In the genomic region with DNA sequence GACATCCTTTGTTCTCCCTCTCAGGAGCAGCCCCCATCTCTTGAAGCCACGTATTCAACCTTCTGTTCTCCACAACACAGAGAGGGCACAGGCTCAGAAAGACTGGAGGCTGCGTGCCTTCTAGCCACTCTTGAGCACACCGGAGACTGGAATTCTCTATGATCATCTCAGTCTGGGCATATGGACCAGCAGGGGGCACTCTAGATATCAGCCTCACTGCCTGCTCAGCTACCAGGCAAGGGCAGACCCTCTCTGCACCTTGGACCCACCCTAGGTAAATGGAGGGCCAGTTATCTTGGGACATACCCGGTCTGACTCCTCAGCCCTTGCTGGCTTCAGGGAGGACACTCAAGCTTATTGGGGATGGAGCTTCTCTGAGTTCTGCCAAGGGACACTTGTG, we compare ENCODE assay signal across 9 mouse cellular contexts. TPM values are rescaled to one million over a fixed set of nuclear protein-coding genes. Genes with fewer than 3 reads are reported as not detected.
DNase-seq lines count a peak whose midpoint lies in the region; ATAC-seq and TF ChIP-seq lines count a peak whose summit lies in the region.
"Had no signal": no experiment of that assay in that cellular context is flagged by ENCODE, and none has a peak within 500 bp of the region (broad histone marks: within the 10 kb centered on the region; RNA-seq: fewer than 3 reads in every experiment).

No protein-coding gene starts in this region.

- H3K9me3 ChIP-seq in limb, embryonic 10.5 days (replicated peaks): no peaks in the 10 kb centered on the region
- H3K9me3 ChIP-seq in stomach, postnatal 0 days (ENCODE audit: control insufficient read depth, low read length): no peaks in the 10 kb centered on the region
- H3K9me3 ChIP-seq: midbrain, embryonic 12.5 days had no signal

- DNase-seq in heart, adult 2 months: peak; percentile 9 to 21
- DNase-seq in heart, adult 9 months (ENCODE audit: low spot score in 2 of 2): no peak
- DNase-seq in right cerebral cortex, postnatal 4 days: peak; percentile 27
- DNase-seq in right cerebral cortex, postnatal 25 days: no peak
- DNase-seq in limb, embryonic 10.5 days (ENCODE audit: low spot score): peak; percentile 48
- DNase-seq in stomach, postnatal 0 days (ENCODE audit: low spot score): peak; percentile 17
- DNase-seq in Muller cell, postnatal 12 days (ENCODE audit: inconsistent ontology term): no peak

- no peak overlapping the region for H3K27ac ChIP-seq in heart, adult 2 months
- no peak overlapping the region for H3K27ac ChIP-seq in cortical plate, adult 2 months (ENCODE audit: insufficient read depth, low read length)
- H3K27ac ChIP-seq in limb, embryonic 10.5 days: no peak overlapping the region
- H3K27ac ChIP-seq in stomach, postnatal 0 days (replicated peaks): no peak overlapping the region
- H3K27ac ChIP-seq: midbrain, embryonic 12.5 days had no signal

- H3K4me2 ChIP-seq in stomach, postnatal 0 days (replicated peaks; ENCODE audit: low read depth): no peak overlapping the region
- H3K4me2 ChIP-seq: midbrain, embryonic 12.5 days had no signal

- no peaks in the 10 kb centered on the region for H3K27me3 ChIP-seq in heart, adult 2 months (ENCODE audit: control insufficient read depth, insufficient read depth, low read length)
- H3K27me3 ChIP-seq in limb, embryonic 10.5 days (ENCODE audit: low read depth, poor library complexity, severe bottlenecking): no peaks in the 10 kb centered on the region
- no peaks in the 10 kb centered on the region for H3K27me3 ChIP-seq in stomach, postnatal 0 days (ENCODE audit: control insufficient read depth, insufficient read depth, low read length)

- TF ChIP-seq POLR2A in heart, adult 2 months (IDR thresholded peaks at IDR 0.05; ENCODE audit: insufficient read depth, low read depth, low read length): no peak
- no peak for TF ChIP-seq POLR2A in cortical plate, adult 2 months (IDR thresholded peaks at IDR 0.05; ENCODE audit: extremely low read depth, insufficient read depth, low read length)

- peak; percentile 65 for TF ChIP-seq CTCF in heart, adult 2 months (IDR thresholded peaks at IDR 0.05)
- TF ChIP-seq CTCF in cortical plate, adult 2 months (IDR thresholded peaks at IDR 0.05; ENCODE audit: extremely low read depth, insufficient read depth, low read length): peak; percentile 34; the same call in 1 of the 2 replicates
- peak; percentile 64 for TF ChIP-seq CTCF in stomach, postnatal 0 days (IDR thresholded peaks at IDR 0.05; ENCODE audit: low read depth)

- no peak for TF ChIP-seq EP300 in heart, adult 2 months (IDR thresholded peaks at IDR 0.05; ENCODE audit: insufficient read depth, low read depth, low read length)
- no peak for TF ChIP-seq EP300 in stomach, postnatal 0 days (optimal IDR thresholded peaks at IDR 0.05)

- no peaks in the 10 kb centered on the region for H3K4me1 ChIP-seq in heart, adult 2 months (ENCODE audit: control insufficient read depth, insufficient read depth, low read length)
- no peaks in the 10 kb centered on the region for H3K4me1 ChIP-seq in cortical plate, adult 2 months (ENCODE audit: control insufficient read depth, insufficient read depth, low read length)
- 0 out of 2 replicates have a peak, but pooled peaks cover 2% of the 10 kb centered on the region for H3K4me1 ChIP-seq in limb, embryonic 10.5 days
- H3K4me1 ChIP-seq in stomach, postnatal 0 days (replicated peaks; ENCODE audit: control insufficient read depth, insufficient read depth): no peaks in the 10 kb centered on the region

- H3K9ac ChIP-seq in heart, adult 2 months (ENCODE audit: low read depth, low read length): no peak overlapping the region
- no peak overlapping the region for H3K9ac ChIP-seq in stomach, postnatal 0 days (ENCODE audit: low read length)
- H3K9ac ChIP-seq: midbrain, embryonic 12.5 days had no signal

- H3K79me2 ChIP-seq in heart, adult 2 months (replicated peaks; ENCODE audit: control insufficient read depth, insufficient read depth, low read length): no peaks in the 10 kb centered on the region

- H3K4me3 ChIP-seq in heart, adult 2 months: no peak overlapping the region
- H3K4me3 ChIP-seq in cortical plate, adult 2 months (ENCODE audit: insufficient read depth, low read length): no peak overlapping the region
- no peak overlapping the region for H3K4me3 ChIP-seq in limb, embryonic 10.5 days
- H3K4me3 ChIP-seq in stomach, postnatal 0 days (ENCODE audit: low read depth, low read length): no peak overlapping the region
- H3K4me3 ChIP-seq: midbrain, embryonic 12.5 days had no signal

- intact Hi-C loops in heart, adult 2 months (cut with DNase I): loop anchor here (5.0 kb wide), 2 partner anchors 120 to 205 kb away; a partner anchor contains a TSS

- ATAC-seq in stomach, postnatal 0 days (ENCODE audit: low FRiP score, low TSS enrichment): no peak

- no peaks in the 10 kb centered on the region for H3K36me3 ChIP-seq in heart, adult 2 months (ENCODE audit: control insufficient read depth, insufficient read depth, low read length)
- H3K36me3 ChIP-seq in limb, embryonic 10.5 days: 0 out of 2 replicates have a peak, but pooled peaks cover 3% of the 10 kb centered on the region
- no peaks in the 10 kb centered on the region for H3K36me3 ChIP-seq in stomach, postnatal 0 days (ENCODE audit: control insufficient read depth, insufficient read depth, low read length)
- H3K36me3 ChIP-seq: midbrain, embryonic 12.5 days had no signal

- WGBS in heart, adult 2 months: 72% methylated on average over 4 of the region's 4 CpGs
- 60% methylated on average over 4 of the region's 4 CpGs for WGBS in limb, embryonic 10.5 days
- WGBS in stomach, postnatal 0 days: 73% methylated on average over 4 of the region's 4 CpGs

RNA-seq across cellular contexts. Expression of a gene that starts 58.4 kb away (rescaled TPM):
- 10 to 100 TPM; 10.3 to 12.0 TPM for total RNA-seq in heart, adult 2 months (2021)
- polyA plus RNA-seq in heart, adult 2 months (2012; rRNA removed): 17.6 and 39.8 TPM in 2 replicates
- polyA plus RNA-seq in cortical plate, adult 2 months (2012; rRNA removed): 17.5 and 17.9 TPM in 2 replicates
- 25.8 and 35.9 TPM in 2 replicates for polyA plus RNA-seq in limb, embryonic 10.5 days (2016; fragmentation: Nextera tagmentation; extraction: Ambion mirVana)
- polyA plus RNA-seq in stomach, postnatal 0 days (2015; fragmentation: Nextera tagmentation; extraction: Ambion mirVana): 40.1 and 41.4 TPM in 2 replicates

Comparison
In these comparisons a context has a peak if more than half of its experiments do, and no peak if none do; other contexts are left out.
1. DNase-seq: peak in heart, adult 2 months (2 of 2), right cerebral cortex, postnatal 4 days (single experiment), limb, embryonic 10.5 days (single experiment) and stomach, postnatal 0 days (single experiment); none in heart, adult 9 months (0 of 2), right cerebral cortex, postnatal 25 days (single experiment) and Muller cell, postnatal 12 days (single experiment).
2. Peak in every context shown above with its lines, with median percentiles within 50 percentile points of each other: CTCF ChIP-seq.